Mouse (Mus musculus) megakaryocyte, embryonic 14.5 days (primary cell): ENCODE measurements around the gene Selenow. TPM values are rescaled to one million over a fixed set of nuclear protein-coding genes. Genes with fewer than 3 reads are reported as not detected.

Source experiments
- H3K27me3 ChIP-seq: replicated peaks from 2 replicates; pipeline ENCODE3; 2012; ENCODE audit warnings: inconsistent platforms
- H3K36me3 ChIP-seq: replicated peaks from 2 replicates; pipeline ENCODE3; 2012; ENCODE audit warnings: low read length, inconsistent platforms, mixed read lengths
- H3K4me1 ChIP-seq: 2 replicates; pipeline ENCODE4 v1.6.1; 2012; ENCODE audit warnings: inconsistent platforms
- H3K4me3 ChIP-seq: replicated peaks from 2 replicates; pipeline ENCODE3; 2012; ENCODE audit warnings: moderate library complexity, mild to moderate bottlenecking, inconsistent platforms
- H3K9me3 ChIP-seq: 2 replicates; pipeline ENCODE4 v1.6.1; 2012; ENCODE audit warnings: inconsistent platforms
- FLI1 ChIP-seq: IDR thresholded peaks from 2 replicates; pipeline ENCODE4 v1.6.1; 2012; ENCODE audit warnings: low read length, inconsistent platforms, mixed read lengths
- GATA1 ChIP-seq: IDR thresholded peaks from 3 replicates; pipeline ENCODE4 v1.6.1; 2012; ENCODE audit warnings: mixed read lengths, low read length, inconsistent platforms, borderline replicate concordance
- polyA plus RNA-seq: library from polyadenylated mRNA; stranded (reverse); fragments of >175 nt; gene quantifications from 2 replicates; pipeline ENCODE4 v1.2.3, GENCODE M21; 2012; ENCODE audit warnings: low replicate concordance; ENCODE audit not compliant: insufficient read depth

The Selenow gene
- polyA plus RNA-seq, 1 experiment = 1,066 TPM

- Histone ChIP-seq H3K27me3 (no peaks in the 10 kb centered on the region), H3K9me3 (no peaks in the 10 kb centered on the region), H3K4me3 (no peak overlapping the region), H3K4me1 (no peaks in the 10 kb centered on the region), H3K36me3 (no peaks in the 10 kb centered on the region)
- no peak for TF ChIP-seq FLI1
- TF ChIP-seq GATA1 = no peak
Measured at GRCm38 (mm10) chr7:15881388-15881787, 40.8 kb downstream of the Selenow start.

- Histone ChIP-seq H3K4me1 (no peaks in the 10 kb centered on the region), H3K4me3 (no peak within 1 kb of the TSS), H3K9me3 (no peaks in the 10 kb centered on the region), H3K36me3 (no peaks in the 10 kb centered on the region), H3K27me3 (no peaks in the 10 kb centered on the region)
- TF ChIP-seq GATA1 (no peak), FLI1 (no peak)
Measured at GRCm38 (mm10) chr7:15879756-15880155, 42.4 kb downstream of the Selenow start, which contains the start of gene Crx. Crx (minus strand) TSS chr7:15879968.

Other genes starting within 250 kb of the Selenow start
- gene Obox5, start 172.3 kb downstream of the Selenow start, polyA plus RNA-seq = not detected in 2 replicates
- not detected in 2 replicates for gene Obox6, start 82.7 kb downstream of the Selenow start, polyA plus RNA-seq
- gene Crx, start 42.4 kb downstream of the Selenow start, polyA plus RNA-seq = 0.12 TPM in 1 of 2 replicates, not detected in the other
- not detected in 2 replicates for gene Crxos, start 39.8 kb downstream of the Selenow start, polyA plus RNA-seq
- gene Nop53, start 23.7 kb upstream of the Selenow start, polyA plus RNA-seq = 159 and 504 TPM in 2 replicates
- gene Ehd2, start 45.2 kb upstream of the Selenow start, polyA plus RNA-seq = 0.84 and 0.93 TPM in 2 replicates
- gene Bicra, start 125.5 kb upstream of the Selenow start, polyA plus RNA-seq = 30.6 and 132 TPM in 2 replicates
- gene Zfp541, start 139.4 kb upstream of the Selenow start, polyA plus RNA-seq = 0.15 TPM in 1 of 2 replicates, not detected in the other
- gene Napa, start 176.1 kb upstream of the Selenow start, polyA plus RNA-seq = 161 and 318 TPM in 2 replicates
- 5.7 and 14.1 TPM in 2 replicates for gene Kptn, start 197.5 kb upstream of the Selenow start, polyA plus RNA-seq
- not detected in 2 replicates for gene Slc8a2, start 207.4 kb upstream of the Selenow start, polyA plus RNA-seq